Mouse (Mus musculus): ENCODE data around the gene Nudcd3.

Nudcd3 gene

GRCm38 (mm10) chr11:6061891-6062290 is 138.3 kb downstream of the Nudcd3 start:
- peak in 1 of 2 experiments; percentile 15 for DNase-seq

DNA sequence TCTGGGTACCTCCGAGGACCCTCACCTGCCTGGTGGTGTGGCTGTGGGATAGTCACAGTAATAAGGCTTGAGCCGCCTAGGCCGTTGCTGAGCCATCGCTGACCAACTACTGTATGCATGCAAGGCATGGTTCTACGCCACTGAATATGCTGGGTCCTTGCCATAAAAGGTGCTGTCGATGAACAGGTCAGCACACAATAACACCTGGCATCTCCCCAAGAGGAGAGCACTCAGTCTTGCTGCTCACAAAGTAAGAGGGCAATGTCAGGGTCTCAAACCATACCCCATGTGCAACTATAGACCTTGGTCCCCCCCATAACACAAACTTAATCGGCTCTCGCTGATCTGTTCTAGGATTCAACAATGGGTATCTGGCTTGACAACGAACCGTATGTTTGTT is 141.1 kb downstream of the Nudcd3 start:
- DNase-seq, result no peak

All from lung, postnatal 4 days (tissue).